Mouse (Mus musculus) stomach, embryonic 16.5 days (tissue): ENCODE results near the gene Gm13697. TPM values are rescaled to one million over a fixed set of nuclear protein-coding genes. Genes with fewer than 3 reads are reported as not detected.
"Not testable (repeated sequence)": the region's sequence is repeated elsewhere in the genome, so short reads cannot be mapped to it uniquely, and the experiment has no call there.

Experiments
- ATAC-seq: fragments of 200-750 bp; cut with Nextera tagmentation; 2 replicates; pipeline ENCODE4 v1.8.0; 2017; ENCODE audit warnings: moderate number of reproducible peaks, moderate TSS enrichment; ENCODE audit not compliant: insufficient read depth, low FRiP score
- H3K27ac ChIP-seq: fragments of 300-500 bp; sonication (generic); 2 replicates; pipeline ENCODE4 v1.5.1; 2014; ENCODE audit warnings: low read length
- H3K27me3 ChIP-seq: fragments of 300-500 bp; sonication (generic); 2 replicates; pipeline ENCODE4 v1.6.1; 2014; ENCODE audit warnings: low read length, control low read depth, mixed read lengths; ENCODE audit not compliant: control insufficient read depth, insufficient read depth
- H3K36me3 ChIP-seq: fragments of 300-500 bp; sonication (generic); 2 replicates; pipeline ENCODE4 v1.6.1; 2014; ENCODE audit warnings: low read length; ENCODE audit not compliant: control insufficient read depth, insufficient read depth
- H3K4me1 ChIP-seq: fragments of 300-500 bp; sonication (generic); 2 replicates; pipeline ENCODE4 v1.6.1; 2014; ENCODE audit warnings: low read length, control low read depth, mixed read lengths; ENCODE audit not compliant: control insufficient read depth, insufficient read depth
- H3K4me2 ChIP-seq: fragments of 300-500 bp; sonication (generic); 2 replicates; pipeline ENCODE4 v1.6.1; 2014; ENCODE audit warnings: low read depth, low read length, mixed read lengths
- H3K4me3 ChIP-seq: fragments of 300-500 bp; sonication (generic); replicated peaks from 2 replicates; pipeline ENCODE4 v1.5.1; 2014; ENCODE audit warnings: mild to moderate bottlenecking, low read length
- H3K9ac ChIP-seq: fragments of 300-500 bp; sonication (generic); 2 replicates; pipeline ENCODE4 v1.6.1; 2014; ENCODE audit warnings: low read length
- H3K9me3 ChIP-seq: fragments of 300-500 bp; sonication (generic); replicated peaks from 2 replicates; pipeline ENCODE4 v1.6.1; 2016; ENCODE audit warnings: low read length, control low read depth; ENCODE audit not compliant: control insufficient read depth
- WGBS: fragments of 180-500 bp; shearing (Covaris S2); extraction: QIAGEN DNeasy Blood & Tissue Kit; methylation state at CpG from one replicate; pipeline ENCODE4 v1.1.7; 2014; 5-methylcytosine and 5-hydroxymethylcytosine counted together
- polyA plus RNA-seq: library from polyadenylated mRNA; unstranded; fragments of >200 nt; fragmentation: Nextera tagmentation; extraction: Ambion mirVana; gene quantifications from 2 replicates; pipeline ENCODE4 v1.2.1, GENCODE M21; 2015

Gene Gm13697
- polyA plus RNA-seq, 1 experiment from 2014 or later: not detected

- not testable (repeated sequence) for H3K36me3 ChIP-seq, H3K4me1 ChIP-seq, H3K9me3 ChIP-seq, H3K27ac ChIP-seq, H3K9ac ChIP-seq, ATAC-seq, H3K4me2 ChIP-seq, H3K27me3 ChIP-seq, H3K4me3 ChIP-seq
- no CpG with 5 or more reads among the region's 6 CpGs for WGBS
Measured at GRCm38 (mm10) chr2:83990253-83990652, 5.7 kb downstream of the Gm13697 start, which contains the start of gene Gm13691. Gm13691 (plus strand) TSS chr2:83990553.

- H3K4me1 ChIP-seq, ATAC-seq, H3K4me3 ChIP-seq, H3K27me3 ChIP-seq, H3K27ac ChIP-seq, H3K36me3 ChIP-seq, H3K9me3 ChIP-seq, H3K9ac ChIP-seq: not testable (repeated sequence)
- peak overlapping the region; percentile 29; the same call in 1 of the 2 replicates for H3K4me2 ChIP-seq
- whole genome bisulfite sequencing: 34% methylated on average over 7 of the region's 9 CpGs
Measured at GRCm38 (mm10) chr2:83993639-83994255, 9.2 kb downstream of the Gm13697 start.

GRCm38 (mm10) chr2:83994526-83994925, 10.0 kb downstream of the Gm13697 start:
- H3K27ac ChIP-seq, H3K4me3 ChIP-seq, H3K27me3 ChIP-seq, H3K9me3 ChIP-seq, H3K4me2 ChIP-seq, ATAC-seq, H3K36me3 ChIP-seq, H3K4me1 ChIP-seq, H3K9ac ChIP-seq: not testable (repeated sequence)
- WGBS: no CpG with 5 or more reads among the region's 3 CpGs

- H3K4me3 ChIP-seq: no peak overlapping the region
- no peak overlapping the region for H3K9ac ChIP-seq
- WGBS: 33% methylated on average over 1 of the region's 1 CpGs
- H3K36me3 ChIP-seq: no peaks in the 10 kb centered on the region
- no peak for ATAC-seq
- H3K27me3 ChIP-seq: no peaks in the 10 kb centered on the region
- no peak overlapping the region for H3K27ac ChIP-seq
- no peaks in the 10 kb centered on the region for H3K9me3 ChIP-seq
- no peaks in the 10 kb centered on the region for H3K4me1 ChIP-seq
- no peak overlapping the region for H3K4me2 ChIP-seq
Measured at GRCm38 (mm10) chr2:84008913-84009312, 24.4 kb downstream of the Gm13697 start.

GRCm38 (mm10) chr2:84009818-84010217, 25.3 kb downstream of the Gm13697 start:
- no peaks in the 10 kb centered on the region for H3K4me1 ChIP-seq
- H3K4me3 ChIP-seq: no peak overlapping the region
- no peaks in the 10 kb centered on the region for H3K9me3 ChIP-seq
- no peaks in the 10 kb centered on the region for H3K36me3 ChIP-seq
- ATAC-seq: no peak
- H3K27me3 ChIP-seq: no peaks in the 10 kb centered on the region
- WGBS: 57% methylated on average over 3 of the region's 3 CpGs
- H3K4me2 ChIP-seq: no peak overlapping the region
- H3K27ac ChIP-seq: no peak overlapping the region
- no peak overlapping the region for H3K9ac ChIP-seq

- no peaks in the 10 kb centered on the region for H3K36me3 ChIP-seq
- no peak for ATAC-seq
- H3K4me2 ChIP-seq: no peak overlapping the region
- no peaks in the 10 kb centered on the region for H3K4me1 ChIP-seq
- H3K27ac ChIP-seq: no peak overlapping the region
- no peaks in the 10 kb centered on the region for H3K9me3 ChIP-seq
- H3K9ac ChIP-seq: no peak overlapping the region
- no peaks in the 10 kb centered on the region for H3K27me3 ChIP-seq
- H3K4me3 ChIP-seq: no peak overlapping the region
- 52% methylated on average over 6 of the region's 6 CpGs for WGBS
Measured at GRCm38 (mm10) chr2:84014572-84014971, 30.0 kb downstream of the Gm13697 start.

GRCm38 (mm10) chr2:84016291-84016690, 31.7 kb downstream of the Gm13697 start:
- H3K27ac ChIP-seq, H3K4me1 ChIP-seq, H3K27me3 ChIP-seq, ATAC-seq, H3K4me3 ChIP-seq, H3K9me3 ChIP-seq, H3K9ac ChIP-seq, H3K4me2 ChIP-seq, H3K36me3 ChIP-seq: not testable (repeated sequence)
- 84% methylated on average over 5 of the region's 5 CpGs for WGBS

GRCm38 (mm10) chr2:84018330-84018729, 33.8 kb downstream of the Gm13697 start:
- Histone ChIP-seq H3K4me1 (no peaks in the 10 kb centered on the region), H3K4me3 (no peak overlapping the region), H3K4me2 (no peak overlapping the region), H3K9ac (no peak overlapping the region), H3K27me3 (no peaks in the 10 kb centered on the region), H3K27ac (no peak overlapping the region), H3K9me3 (no peaks in the 10 kb centered on the region), H3K36me3 (no peaks in the 10 kb centered on the region)
- ATAC-seq: no peak
- 45% methylated on average over 3 of the region's 3 CpGs for WGBS

- H3K4me1 ChIP-seq: no peaks in the 10 kb centered on the region
- H3K27ac ChIP-seq: no peak overlapping the region
- no peaks in the 10 kb centered on the region for H3K27me3 ChIP-seq
- no peak overlapping the region for H3K4me3 ChIP-seq
- no peaks in the 10 kb centered on the region for H3K36me3 ChIP-seq
- ATAC-seq: 0 out of 2 replicates have a peak, but pooled peaks have one; percentile 33
- 64% methylated on average over 8 of the region's 8 CpGs for WGBS
- H3K4me2 ChIP-seq: no peak overlapping the region
- H3K9ac ChIP-seq: no peak overlapping the region
- H3K9me3 ChIP-seq: no peaks in the 10 kb centered on the region
Measured at GRCm38 (mm10) chr2:84019519-84020305, 35.2 kb downstream of the Gm13697 start.
